Mouse (Mus musculus): ENCODE results near the gene Ppp1r36.

The Ppp1r36 gene

GRCm38 (mm10) chr12:76485381-76485780 is 68.0 kb downstream of the Ppp1r36 start:
- intact Hi-C loops (cut with DNase I), result no loop called here

- intact Hi-C loops (cut with DNase I), result no loop called here
Observed at GRCm38 (mm10) chr12:76486943-76487342, 69.6 kb downstream of the Ppp1r36 start.

Measured in adrenal gland (tissue).